Mouse (Mus musculus): ENCODE measurements at regions not wholly inside any gene's neighbourhood (a gene's known extent, or its start where the extent isn't known, plus 50 kb on each side); places are given as distances from the start of the nearest gene placed in this dataset.
"Not testable (repeated sequence)": the region's sequence is repeated elsewhere in the genome, so short reads cannot be mapped to it uniquely, and the experiment has no call there.

- H3K9me3 ChIP-seq (replicated peaks; ENCODE audit: insufficient read depth, low read length); H3K79me2 ChIP-seq (ENCODE audit: control insufficient read depth, insufficient read depth, low read length, poor library complexity); H3K36me3 ChIP-seq (ENCODE audit: control insufficient read depth in 1 of 2, insufficient read depth in 2 of 2, low read length in 2 of 2); H3K4me1 ChIP-seq (ENCODE audit: control insufficient read depth in 1 of 2, insufficient read depth in 2 of 2, low read length in 2 of 2); H3K27ac ChIP-seq (ENCODE audit: control insufficient read depth, low read depth, low read length); H3K4me3 ChIP-seq (ENCODE audit: control insufficient read depth in 1 of 2, insufficient read depth in 1 of 2, low read depth in 2 of 2, low read length in 2 of 2); DNase-seq (ENCODE audit: low read depth, low spot score); H3K9ac ChIP-seq (ENCODE audit: control insufficient read depth, low read depth, low read length, poor library complexity, severe bottlenecking); H3K27me3 ChIP-seq (ENCODE audit: control insufficient read depth in 1 of 2, insufficient read depth in 2 of 2, low read length in 2 of 2): not testable (repeated sequence)
Observed at GRCm38 (mm10) chr19:19285864-19286263, 174.9 kb upstream of the Rorb start.

GRCm38 (mm10) chr19:19246837-19247560 is 136.0 kb upstream of the Rorb start:
- no peak for DNase-seq (ENCODE audit: low read depth, low spot score)
- TF ChIP-seq HCFC1 (IDR thresholded peaks at IDR 0.05; ENCODE audit: low read depth, low read length) = no peak
- TF ChIP-seq MEF2A (IDR thresholded peaks at IDR 0.05; ENCODE audit: extremely low read depth, insufficient replicate concordance, low read depth, low read length, poor library complexity, severe bottlenecking) = no peak
- no peak for TF ChIP-seq GATA1 (IDR thresholded peaks at IDR 0.05; ENCODE audit: low read depth, low read length)
- TF ChIP-seq GABPA (IDR thresholded peaks at IDR 0.05; ENCODE audit: low read depth, low read length) = no peak
- TF ChIP-seq ZNF384 (IDR thresholded peaks at IDR 0.05; ENCODE audit: low read depth, low read length) = no peak
- Histone ChIP-seq H3K27me3 (ENCODE audit: control insufficient read depth in 1 of 2, insufficient read depth in 2 of 2, low read length in 2 of 2) (no peaks in the 10 kb centered on the region), H3K9ac (ENCODE audit: control insufficient read depth, low read depth, low read length, poor library complexity, severe bottlenecking) (no peak overlapping the region), H3K79me2 (ENCODE audit: control insufficient read depth, insufficient read depth, low read length, poor library complexity) (no peaks in the 10 kb centered on the region), H3K4me3 (ENCODE audit: control insufficient read depth in 1 of 2, insufficient read depth in 1 of 2, low read depth in 2 of 2, low read length in 2 of 2) (no peak overlapping the region), H3K4me1 (ENCODE audit: control insufficient read depth in 1 of 2, insufficient read depth in 2 of 2, low read length in 2 of 2) (no peaks in the 10 kb centered on the region), H3K36me3 (ENCODE audit: control insufficient read depth in 1 of 2, insufficient read depth in 2 of 2, low read length in 2 of 2) (no peaks in the 10 kb centered on the region), H3K9me3 (replicated peaks; ENCODE audit: insufficient read depth, low read length) (no peaks in the 10 kb centered on the region), H3K27ac (ENCODE audit: control insufficient read depth, low read depth, low read length) (no peak overlapping the region)

GRCm38 (mm10) chr19:19229305-19229994 is 118.5 kb upstream of the Rorb start:
- H3K4me3 ChIP-seq (ENCODE audit: control insufficient read depth in 1 of 2, insufficient read depth in 1 of 2, low read depth in 2 of 2, low read length in 2 of 2) = no peak overlapping the region
- no peaks in the 10 kb centered on the region for H3K36me3 ChIP-seq (ENCODE audit: control insufficient read depth in 1 of 2, insufficient read depth in 2 of 2, low read length in 2 of 2)
- DNase-seq (ENCODE audit: low read depth, low spot score) = no peak
- no peaks in the 10 kb centered on the region for H3K9me3 ChIP-seq (replicated peaks; ENCODE audit: insufficient read depth, low read length)
- H3K27ac ChIP-seq (ENCODE audit: control insufficient read depth, low read depth, low read length) = no peak overlapping the region
- no peaks in the 10 kb centered on the region for H3K4me1 ChIP-seq (ENCODE audit: control insufficient read depth in 1 of 2, insufficient read depth in 2 of 2, low read length in 2 of 2)
- TF ChIP-seq ZC3H11A (IDR thresholded peaks at IDR 0.05; ENCODE audit: low read depth, low read length) (no peak), E2F4 (IDR thresholded peaks at IDR 0.05; ENCODE audit: borderline replicate concordance, low read depth, low read length) (no peak)
- no peaks in the 10 kb centered on the region for H3K27me3 ChIP-seq (ENCODE audit: control insufficient read depth in 1 of 2, insufficient read depth in 2 of 2, low read length in 2 of 2)
- H3K79me2 ChIP-seq (ENCODE audit: control insufficient read depth, insufficient read depth, low read length, poor library complexity) = no peaks in the 10 kb centered on the region
- no peak overlapping the region for H3K9ac ChIP-seq (ENCODE audit: control insufficient read depth, low read depth, low read length, poor library complexity, severe bottlenecking)

Data from MEL (cell line).